Mouse (Mus musculus): Measurements from ENCODE around the gene Mab21l1. TPM values are rescaled to one million over a fixed set of nuclear protein-coding genes. Genes with fewer than 3 reads are reported as not detected.

The Mab21l1 gene
- total RNA-seq, 2 experiments from 2014 or later = not detected

DNA sequence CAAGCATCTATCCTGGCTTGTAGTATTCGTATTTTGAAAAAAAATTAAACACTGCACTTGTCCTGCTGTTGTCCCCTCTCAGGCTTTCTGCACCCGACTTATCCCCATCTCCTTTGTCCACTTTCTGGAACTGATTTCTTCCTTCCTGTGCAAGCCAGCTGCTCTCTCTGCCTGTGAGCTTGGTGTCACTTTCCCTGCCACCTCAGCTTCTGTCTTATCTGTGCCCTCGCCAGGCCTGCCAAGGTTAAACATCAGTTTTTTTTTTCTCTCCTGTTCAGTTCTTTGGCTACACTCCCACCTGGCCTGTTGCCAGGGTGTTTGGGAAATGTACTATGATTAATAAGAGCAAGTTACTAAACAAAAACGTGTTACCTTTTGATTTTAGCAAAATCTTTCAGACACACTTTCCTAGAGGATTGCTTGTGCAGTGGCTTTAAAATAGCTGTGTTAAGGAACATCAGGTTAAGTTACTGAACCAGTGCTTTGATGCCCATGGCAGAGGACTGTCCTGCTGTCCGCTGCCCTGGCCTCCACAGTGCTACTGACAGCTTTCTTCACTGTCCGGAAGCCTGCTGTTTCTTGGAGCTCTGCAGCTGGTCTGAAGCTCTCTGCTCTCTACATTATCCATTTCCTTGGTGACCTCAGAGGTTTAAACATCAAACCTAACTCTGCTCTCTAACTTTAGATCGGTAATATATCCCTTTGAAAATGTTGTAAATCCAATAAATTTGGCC, 11.7 kb downstream of the Mab21l1 start:
- ATAC-seq (replicated peaks; ENCODE audit: low FRiP score, poor library complexity, severe bottlenecking) = no peak

DNA sequence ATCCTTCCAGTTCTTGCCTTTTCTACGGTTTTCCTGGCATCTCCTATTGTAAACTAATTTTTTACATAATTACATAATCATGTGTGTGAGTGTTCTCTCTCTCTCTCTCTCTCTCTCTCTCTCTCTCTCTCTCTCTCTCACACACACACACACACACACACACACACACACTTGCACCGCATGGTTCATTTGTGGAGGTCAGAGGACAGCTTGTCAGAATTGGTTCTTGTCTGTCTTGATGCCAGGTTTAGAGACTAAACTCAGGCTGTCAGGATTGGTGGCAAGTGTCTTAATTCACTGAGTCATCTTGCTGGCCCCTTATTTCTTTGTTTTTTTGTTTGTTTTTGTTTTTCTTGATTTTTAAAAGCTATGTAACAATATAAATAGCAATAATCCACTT, 12.5 kb downstream of the Mab21l1 start:
- no peak for ATAC-seq (replicated peaks; ENCODE audit: low FRiP score, poor library complexity, severe bottlenecking)

DNA sequence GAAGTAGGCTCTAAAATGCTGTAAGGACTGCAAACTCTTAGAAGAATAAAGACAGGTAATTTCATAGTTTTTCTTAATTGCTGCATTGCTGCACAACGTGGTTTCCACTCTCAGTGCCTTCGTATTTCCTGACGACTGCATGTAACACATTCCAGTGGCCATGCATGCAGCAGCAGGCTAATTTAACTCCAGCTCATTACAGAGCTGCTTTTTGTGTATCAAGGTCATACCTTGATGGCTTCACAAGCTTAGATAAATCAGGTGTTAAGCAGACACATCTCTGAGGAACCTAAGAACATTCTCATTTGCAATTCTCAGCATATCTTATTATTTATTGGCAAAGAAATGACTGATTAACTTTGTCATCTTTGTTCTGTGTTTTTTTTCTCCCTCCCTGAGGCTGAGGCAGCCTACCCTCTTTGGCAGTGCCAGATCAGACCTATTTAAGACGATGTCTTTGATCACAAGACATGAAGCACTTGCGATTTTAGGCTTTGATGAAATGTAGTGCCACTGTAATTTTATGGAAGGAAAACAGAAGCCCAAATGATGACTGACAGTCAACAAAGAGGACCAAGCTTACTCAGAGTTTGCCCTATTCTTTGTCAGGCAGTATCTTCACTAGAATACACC, 32.8 kb downstream of the Mab21l1 start:
- ATAC-seq (replicated peaks; ENCODE audit: low FRiP score, poor library complexity, severe bottlenecking) = no peak

DNA sequence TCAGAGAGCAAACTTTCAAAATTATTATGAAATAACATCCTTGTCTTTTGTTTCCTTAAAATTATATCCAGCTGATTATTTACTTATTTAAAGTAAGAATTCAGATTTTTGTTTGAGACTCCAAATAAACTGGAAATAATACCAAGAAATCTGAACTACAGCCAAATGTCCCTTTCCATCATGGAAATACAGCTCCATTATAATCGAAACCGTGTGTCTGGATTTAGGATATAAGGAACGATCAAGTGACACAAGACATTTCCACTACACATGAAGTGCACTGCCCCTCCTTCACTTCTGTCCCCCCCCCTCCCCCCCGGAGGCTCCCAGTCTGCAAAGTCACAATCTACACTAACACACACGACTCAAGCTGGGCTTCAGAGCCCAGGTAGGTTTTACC, 33.8 kb downstream of the Mab21l1 start:
- no peak for ATAC-seq (replicated peaks; ENCODE audit: low FRiP score, poor library complexity, severe bottlenecking)

DNA sequence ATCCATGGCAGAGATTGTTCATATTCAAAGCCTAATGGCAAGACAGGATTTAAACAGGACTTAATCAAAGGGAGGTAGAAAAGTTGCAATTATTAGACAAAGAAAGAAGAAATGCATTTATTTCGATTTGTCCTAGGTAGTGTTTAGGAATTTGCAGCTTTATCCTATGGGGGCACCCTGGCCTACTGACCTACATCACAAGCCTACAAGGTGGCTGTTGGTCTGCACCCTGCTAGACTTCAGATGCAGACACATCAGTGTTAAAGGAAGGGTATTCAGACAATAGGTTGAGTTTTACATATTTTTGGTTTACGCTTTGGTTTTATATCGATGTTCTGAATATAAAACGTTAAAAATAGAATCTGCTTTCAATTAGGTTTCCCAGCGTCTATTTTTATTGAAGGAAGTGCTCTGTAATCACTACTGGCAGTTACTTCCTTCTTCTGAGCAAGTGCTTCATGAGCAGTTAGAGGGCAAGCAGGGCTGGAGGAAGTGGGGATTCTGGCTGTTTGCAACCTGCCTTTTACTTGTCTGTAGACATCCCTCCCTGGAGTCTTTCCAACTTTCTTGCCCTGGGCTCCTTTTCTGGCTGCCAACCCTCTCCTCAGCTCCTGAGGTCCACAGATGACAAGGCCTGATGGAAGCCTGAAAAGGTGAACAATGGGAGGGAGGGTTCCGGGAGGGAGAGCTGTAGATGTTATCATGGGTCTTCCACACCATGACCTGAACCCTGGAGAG, 34.5 kb downstream of the Mab21l1 start:
- no peak for ATAC-seq (replicated peaks; ENCODE audit: low FRiP score, poor library complexity, severe bottlenecking)

DNA sequence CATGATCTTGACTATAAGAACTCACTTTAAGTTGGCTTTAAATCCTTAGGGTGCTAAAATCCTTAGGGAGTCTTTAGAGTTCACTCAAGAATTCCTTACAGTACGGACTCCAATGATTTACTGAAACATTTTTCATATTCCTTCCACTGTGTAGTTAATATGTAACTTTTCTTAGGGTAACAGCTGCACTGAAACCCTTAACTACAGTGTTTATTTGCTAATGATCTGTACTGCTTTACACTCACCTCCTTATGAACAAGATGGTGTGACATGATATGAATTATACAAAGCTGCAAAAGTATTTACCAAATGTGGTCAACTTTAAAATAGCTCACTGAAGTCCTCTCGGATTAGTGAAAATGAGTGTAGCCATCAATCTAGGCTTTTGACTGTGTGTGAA, 35.8 kb downstream of the Mab21l1 start:
- ATAC-seq (replicated peaks; ENCODE audit: low FRiP score, poor library complexity, severe bottlenecking) = no peak

DNA sequence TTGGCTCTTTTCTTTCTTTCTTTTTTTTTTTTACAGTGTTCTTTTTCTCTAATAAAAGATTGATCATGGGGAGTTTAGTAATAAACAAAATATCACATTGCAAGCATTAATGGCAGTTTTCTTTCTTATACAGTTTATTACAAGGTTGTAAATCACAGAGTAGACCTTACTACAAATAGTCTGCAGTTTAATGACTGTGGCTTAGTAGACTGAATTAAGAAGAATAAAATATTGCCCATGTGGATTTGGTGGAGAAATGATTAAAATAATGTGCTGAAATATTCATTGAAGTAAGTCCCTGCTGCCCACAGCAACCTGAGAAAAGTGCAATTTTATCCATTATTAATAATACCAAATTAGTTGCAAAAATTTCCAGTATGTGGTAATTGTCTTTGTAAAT, 37.3 kb downstream of the Mab21l1 start:
- no peak for ATAC-seq (replicated peaks; ENCODE audit: low FRiP score, poor library complexity, severe bottlenecking)

DNA sequence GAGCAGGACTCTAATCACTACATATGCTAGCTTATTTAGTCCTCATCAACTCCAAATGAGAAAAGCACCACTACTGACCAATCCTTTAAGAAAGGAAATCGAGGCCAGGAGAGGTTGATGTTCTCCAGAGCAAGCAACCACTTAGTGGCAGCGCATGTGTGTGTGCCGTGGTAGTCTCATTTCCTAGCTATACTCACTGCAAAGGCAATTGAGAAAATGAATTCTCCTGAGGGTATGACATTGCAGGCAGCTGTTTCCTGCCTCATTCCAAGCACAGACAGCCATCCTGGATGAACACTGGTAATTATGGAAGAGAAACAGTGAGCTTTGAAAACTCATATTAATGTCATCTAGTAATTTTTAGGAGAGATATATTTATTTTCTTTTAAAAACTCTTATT, 42.6 kb downstream of the Mab21l1 start:
- no peak for ATAC-seq (replicated peaks; ENCODE audit: low FRiP score, poor library complexity, severe bottlenecking)

DNA sequence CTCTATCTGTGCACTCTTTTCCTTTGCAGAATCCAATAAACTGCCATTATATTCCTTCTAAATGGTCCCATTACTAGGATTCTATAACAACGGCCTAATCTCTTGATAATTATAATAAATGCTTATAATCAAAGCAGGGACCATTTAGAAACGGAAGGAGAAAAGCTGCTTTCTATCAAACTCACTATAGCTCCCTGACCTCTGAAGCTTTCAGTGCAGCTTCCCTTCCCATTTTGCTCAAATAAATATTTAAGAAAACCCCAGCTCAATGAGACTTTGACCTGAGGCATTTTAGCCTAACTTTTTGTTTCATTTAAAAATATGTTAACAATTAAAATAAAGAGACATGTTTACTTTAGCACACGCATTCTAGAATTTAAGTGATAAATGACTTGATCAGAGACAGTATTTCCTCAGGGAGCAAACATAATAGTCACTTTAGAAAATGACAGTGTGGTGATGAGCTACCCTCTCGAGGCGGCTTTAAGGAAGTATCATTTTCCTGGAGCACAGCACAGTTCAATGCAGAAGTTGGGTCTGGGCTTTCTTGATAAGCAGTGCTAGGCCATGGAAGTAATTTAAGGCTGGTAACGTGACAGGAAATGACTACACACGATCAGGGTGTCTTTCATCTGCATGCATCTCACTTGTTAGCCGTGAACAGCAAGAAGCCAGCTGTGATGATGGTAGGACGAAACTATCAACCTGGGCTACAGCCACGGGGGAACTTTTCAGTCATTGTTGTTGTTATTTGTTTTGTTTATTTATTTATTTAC, 46.4 kb downstream of the Mab21l1 start:
- ATAC-seq (replicated peaks; ENCODE audit: low FRiP score, poor library complexity, severe bottlenecking) = no peak

DNA sequence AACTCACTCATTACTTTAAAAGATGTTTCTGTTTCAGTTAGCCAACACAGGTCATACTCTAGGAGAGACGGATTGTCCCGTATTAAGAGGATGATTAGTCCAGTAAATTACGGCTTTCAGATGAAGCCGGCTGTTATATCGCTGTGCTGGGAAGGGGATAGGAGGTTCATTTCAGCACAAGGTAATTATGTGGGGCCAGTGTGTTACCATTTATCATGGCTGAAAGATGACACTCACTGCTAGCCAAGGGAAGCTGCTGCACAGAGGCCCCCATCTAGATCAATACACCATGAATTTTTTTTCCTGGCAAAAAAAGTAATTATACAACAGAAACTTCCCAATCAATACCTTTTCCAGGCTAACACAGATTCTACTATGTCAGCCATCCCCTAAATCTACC, 47.9 kb downstream of the Mab21l1 start:
- no peak for ATAC-seq (replicated peaks; ENCODE audit: low FRiP score, poor library complexity, severe bottlenecking)
